Mouse (Mus musculus): ENCODE data around the gene Setd3.
A peak's percentile ranks its signal among the peaks of the same experiment; 100 is the strongest.

The Setd3 gene

GRCm38 (mm10) chr12:108069504-108069903 is 109.6 kb downstream of the Setd3 start:
- no peak for DNase-seq

GRCm38 (mm10) chr12:108067811-108068375 is 111.2 kb downstream of the Setd3 start:
- DNase-seq = peak; percentile 90

- DNase-seq = peak; percentile 59
Measured at GRCm38 (mm10) chr12:108067231-108067630, 111.9 kb downstream of the Setd3 start.

- DNase-seq = peak; percentile 59
Measured at GRCm38 (mm10) chr12:108064396-108064998, 114.6 kb downstream of the Setd3 start.

- DNase-seq = no peak
Measured at GRCm38 (mm10) chr12:108063986-108064385, 115.1 kb downstream of the Setd3 start.

GRCm38 (mm10) chr12:108062137-108062536 is 117.0 kb downstream of the Setd3 start:
- no peak for DNase-seq

- DNase-seq = peak; percentile 74
Measured at GRCm38 (mm10) chr12:108061661-108062060, 117.5 kb downstream of the Setd3 start.

Data from cerebellum, adult 9-10 months (tissue).